Mouse (Mus musculus): Measurements from ENCODE around the gene Cdt1.

- TF ChIP-seq POLR2A (IDR thresholded peaks at IDR 0.05; ENCODE audit: borderline replicate concordance, control insufficient read depth, low read depth, low read length) (no peak), CTCF (IDR thresholded peaks at IDR 0.05; ENCODE audit: control insufficient read depth, insufficient read depth, low read length) (no peak)
Observed at GRCm38 (mm10) chr8:122568109-122568504, 292 bp downstream of the Cdt1 start.
